Mouse (Mus musculus): ENCODE results near the gene Lpxn.

DNA sequence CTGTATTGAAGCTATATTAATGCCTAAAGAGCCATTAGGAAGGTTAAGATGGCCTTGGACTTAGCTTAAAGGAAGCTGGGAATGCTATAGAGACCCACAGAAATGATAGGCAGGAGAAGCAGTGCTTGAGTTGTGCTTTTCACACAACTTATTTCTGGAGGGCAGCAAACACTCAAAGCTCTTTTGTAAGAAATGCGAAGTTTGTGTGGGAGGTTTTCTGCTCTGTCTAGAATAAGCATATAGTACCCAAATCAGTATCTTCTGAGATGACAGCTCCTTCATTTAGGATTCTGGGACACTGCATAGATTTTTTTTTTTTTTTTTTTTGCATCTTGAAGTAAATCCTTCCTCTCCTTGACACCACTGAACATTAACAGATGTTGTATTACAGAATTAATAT lies 42.5 kb downstream of the Lpxn start:
- TF ChIP-seq CHD2 (IDR thresholded peaks at IDR 0.05; ENCODE audit: low read depth, low read length) (no peak), MAFK (IDR thresholded peaks at IDR 0.05; ENCODE audit: insufficient read depth, low read depth, low read length) (no peak), ZC3H11A (IDR thresholded peaks at IDR 0.05; ENCODE audit: borderline replicate concordance, low read depth, low read length) (no peak), ZNF384 (IDR thresholded peaks at IDR 0.05; ENCODE audit: low read depth, low read length) (no peak)

All from ES-E14 (cell line).